Mouse (Mus musculus): ENCODE results near the gene Creld2.

Creld2 gene

DNA sequence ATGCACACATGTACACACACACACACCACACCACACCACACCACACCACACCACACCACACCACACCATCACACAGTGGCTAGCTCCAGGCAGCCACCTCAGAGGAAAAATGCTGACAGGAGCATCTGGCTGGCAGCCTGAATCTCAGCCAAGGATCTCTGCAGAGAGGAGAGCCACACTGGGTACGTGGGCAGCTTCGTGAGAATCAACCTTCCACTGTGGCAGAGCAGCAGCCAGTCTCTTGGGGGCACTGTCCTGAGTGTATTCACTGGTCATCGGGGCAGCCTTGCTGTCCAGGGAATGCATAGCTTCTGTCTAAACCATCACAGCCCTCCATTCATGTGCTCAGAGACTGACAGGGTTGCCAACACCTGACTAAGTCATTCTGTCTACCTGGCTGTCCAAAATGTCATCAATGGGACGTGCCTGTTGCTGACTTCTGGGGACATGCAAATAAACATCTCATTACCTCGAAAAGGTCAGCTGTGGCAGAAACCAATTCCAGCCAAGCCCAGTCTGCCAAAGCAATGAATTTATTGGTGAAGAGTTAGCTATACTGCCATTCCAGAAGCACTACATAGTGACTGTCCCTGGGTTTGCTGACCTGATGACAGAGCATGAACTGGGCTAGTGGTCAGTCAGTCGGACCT, 10.5 kb downstream of the Creld2 start:
- DNase-seq = no peak

GRCm38 (mm10) chr15:88830696-88831095, 11.2 kb downstream of the Creld2 start:
- DNase-seq = no peak

- peak; percentile 82 to 89 for DNase-seq
Observed at GRCm38 (mm10) chr15:88831482-88831881, 12.0 kb downstream of the Creld2 start.

DNA sequence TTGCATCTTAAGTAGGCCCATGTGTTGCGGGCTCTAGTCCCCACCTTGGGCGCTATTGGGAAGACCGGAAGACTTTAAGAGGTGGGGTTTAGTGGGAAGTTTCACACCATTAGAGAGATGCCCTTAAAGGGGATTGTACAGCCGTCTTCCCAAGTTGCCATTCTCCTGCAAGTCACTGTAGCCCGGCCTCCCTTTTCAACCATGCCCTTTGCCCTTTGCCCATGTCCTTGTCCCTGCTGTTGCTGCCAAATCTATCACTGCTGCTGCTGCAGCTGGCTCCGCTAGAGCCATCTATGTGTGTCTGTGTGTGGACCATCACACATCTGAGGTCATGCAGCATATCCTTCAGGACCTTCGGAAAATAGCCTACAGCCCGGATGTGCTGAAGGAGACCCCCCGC, 13.1 kb downstream of the Creld2 start:
- DNase-seq = no peak

- peak; percentile 37 to 55 for DNase-seq
Observed at GRCm38 (mm10) chr15:88836031-88836430, 16.6 kb downstream of the Creld2 start.

DNA sequence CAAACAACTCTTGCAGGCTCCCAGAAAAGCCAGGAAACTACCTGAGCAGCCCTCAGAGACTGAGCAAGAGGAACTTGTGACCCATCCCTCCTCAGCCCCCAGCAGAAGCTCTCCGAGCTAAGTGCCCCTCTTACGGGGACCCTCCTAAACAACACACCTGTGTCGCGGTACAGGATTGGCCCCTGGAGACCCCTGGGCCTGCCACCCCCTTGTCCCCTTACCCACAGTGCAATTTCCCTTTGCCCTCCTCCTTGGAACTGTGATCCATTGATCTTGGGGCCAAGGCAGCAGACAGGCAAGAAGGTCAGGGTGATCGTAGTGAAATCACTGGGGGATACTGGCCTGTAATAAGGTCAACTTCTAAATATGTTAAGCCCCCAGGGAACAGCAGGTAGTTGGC, 17.1 kb downstream of the Creld2 start:
- DNase-seq = no peak

DNA sequence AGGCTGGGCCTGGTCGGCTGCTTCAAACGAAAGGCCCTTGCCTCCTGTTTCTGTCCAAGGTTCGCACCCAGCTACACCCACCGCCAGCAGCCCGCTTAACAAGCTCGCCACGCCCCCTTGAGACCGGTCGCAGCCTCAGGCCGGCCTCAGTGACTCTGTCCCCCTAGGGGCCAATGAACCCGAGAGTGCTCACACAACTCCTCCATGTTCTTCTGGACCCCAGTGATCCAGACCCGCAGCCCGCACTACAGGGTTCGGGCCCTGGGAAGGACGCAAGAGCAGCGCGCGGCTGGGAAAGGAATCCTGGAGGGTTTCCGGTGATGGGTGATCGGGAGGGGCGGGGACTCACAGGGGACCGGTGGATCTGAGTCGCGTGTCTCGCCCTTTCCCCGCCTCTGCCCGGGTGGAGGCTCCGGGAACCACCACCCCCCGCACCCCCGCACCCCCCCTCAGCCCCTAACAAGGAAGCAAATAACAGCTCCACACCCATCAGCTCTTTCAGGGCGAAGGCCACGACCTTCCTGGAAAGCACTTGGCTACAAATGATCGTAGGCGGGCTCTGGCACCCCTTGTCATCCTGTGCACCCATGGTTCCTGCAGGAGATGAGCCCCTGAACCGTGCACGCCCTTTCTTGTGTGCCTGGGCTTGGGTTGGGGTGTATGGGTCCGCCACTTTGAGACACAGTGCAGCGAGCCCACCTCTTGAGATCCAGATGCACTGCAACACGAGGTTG, 17.9 kb downstream of the Creld2 start:
- DNase-seq = peak; percentile 74 to 84

- peak; percentile 54 to 65 for DNase-seq
Observed at GRCm38 (mm10) chr15:88837977-88838376, 18.5 kb downstream of the Creld2 start.

GRCm38 (mm10) chr15:88839271-88839670, 19.8 kb downstream of the Creld2 start:
- peak; percentile 67 to 80 for DNase-seq

GRCm38 (mm10) chr15:88840126-88840525, 20.7 kb downstream of the Creld2 start:
- peak; percentile 56 to 70 for DNase-seq

GRCm38 (mm10) chr15:88841160-88841559, 21.7 kb downstream of the Creld2 start:
- DNase-seq = no peak

DNA sequence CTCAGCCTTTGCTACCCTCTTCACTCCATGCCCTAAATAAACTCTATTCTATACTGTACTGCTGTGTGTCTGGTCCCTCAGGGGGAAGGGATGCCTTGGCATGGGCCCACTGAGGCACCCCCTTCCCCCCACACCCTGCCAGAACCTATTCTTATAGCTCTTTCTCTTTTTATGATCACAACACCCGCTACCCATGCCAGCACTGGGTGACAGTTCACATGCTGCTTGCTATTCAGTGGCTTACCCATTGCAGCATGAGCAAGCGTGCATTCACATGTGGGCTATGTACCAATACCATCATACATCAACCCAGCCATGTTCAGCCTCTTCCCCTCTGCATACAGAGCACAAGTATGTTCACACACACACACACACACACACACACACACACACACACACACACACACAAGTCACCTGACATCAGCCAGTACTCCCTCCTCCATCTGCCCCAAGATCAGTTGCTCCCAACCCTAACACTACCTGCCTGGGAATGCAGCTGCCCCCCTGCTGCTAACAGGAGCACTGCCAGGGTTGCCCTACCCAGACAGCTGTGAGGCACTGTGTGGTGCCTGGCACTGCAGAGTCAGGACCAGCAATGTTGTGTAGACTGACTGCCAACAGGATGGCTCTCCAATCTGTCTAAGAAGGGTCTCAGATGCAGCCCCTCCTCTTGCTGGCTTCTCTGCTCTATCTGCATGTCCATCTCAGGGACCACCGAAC, 22.3 kb downstream of the Creld2 start:
- no peak for DNase-seq

- DNase-seq = no peak
Observed at GRCm38 (mm10) chr15:88842300-88842673, 22.8 kb downstream of the Creld2 start.

DNA sequence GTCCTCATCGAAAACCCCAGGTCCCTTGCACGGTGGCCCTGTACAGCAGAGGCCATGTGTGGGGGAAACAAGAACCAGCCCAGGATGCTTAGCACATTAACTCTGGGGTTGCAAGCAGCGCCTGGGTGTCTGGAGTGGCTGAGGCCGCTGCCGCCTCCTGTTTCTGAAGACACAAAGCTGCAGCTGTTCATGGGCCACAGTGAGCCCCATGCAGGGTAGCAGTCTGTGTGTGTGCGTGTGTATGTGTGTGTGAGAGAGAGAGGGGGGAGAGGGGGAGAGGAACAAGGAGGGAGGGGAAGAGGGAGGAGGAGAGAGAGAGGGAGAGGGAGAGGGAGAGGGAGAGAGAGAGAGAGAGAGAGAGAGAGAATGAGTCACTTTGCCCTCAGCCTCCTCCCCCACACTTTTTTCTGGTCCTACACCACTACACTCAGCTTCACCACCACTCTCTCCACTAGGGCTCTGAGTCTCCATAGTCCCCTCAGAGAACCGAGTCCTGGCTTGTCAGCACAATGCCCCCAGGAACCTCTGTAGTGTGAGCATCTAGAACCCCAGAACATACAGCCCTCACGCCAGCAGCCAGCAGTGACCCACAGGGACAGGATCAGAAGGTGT, 24.1 kb downstream of the Creld2 start:
- peak; percentile 36 to 51 for DNase-seq

- DNase-seq = no peak
Observed at GRCm38 (mm10) chr15:88844966-88845365, 25.5 kb downstream of the Creld2 start.

- DNase-seq = no peak
Observed at GRCm38 (mm10) chr15:88848661-88849060, 29.2 kb downstream of the Creld2 start.

DNA sequence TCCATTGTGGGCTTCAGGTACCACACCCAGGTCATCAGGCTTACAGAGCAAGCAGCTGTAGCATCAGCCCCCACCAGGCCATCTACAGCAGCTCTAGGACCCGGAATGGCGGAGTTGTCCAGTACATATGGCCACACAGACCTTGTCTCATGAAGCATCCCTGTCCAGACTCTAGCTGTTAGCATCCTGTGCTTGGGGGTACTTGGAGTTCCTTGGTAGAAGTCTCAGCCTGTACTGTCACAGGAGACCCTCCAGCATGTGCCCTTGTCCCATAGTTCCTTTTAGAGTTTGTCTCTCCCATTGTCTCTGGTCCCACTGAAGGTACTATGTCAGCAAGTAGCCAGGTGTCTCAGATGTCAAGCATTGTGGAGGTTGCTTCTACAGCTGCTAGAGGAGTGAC, 30.2 kb downstream of the Creld2 start:
- no peak for DNase-seq

- peak; percentile 53 to 69 for DNase-seq
Observed at GRCm38 (mm10) chr15:88850146-88850826, 30.8 kb downstream of the Creld2 start.

GRCm38 (mm10) chr15:88851076-88851475, 31.6 kb downstream of the Creld2 start:
- peak; percentile 56 to 77 for DNase-seq

- DNase-seq = peak; percentile 66 to 78
Observed at GRCm38 (mm10) chr15:88851507-88852149, 32.2 kb downstream of the Creld2 start.

- DNase-seq = no peak
Observed at GRCm38 (mm10) chr15:88853106-88853505, 33.7 kb downstream of the Creld2 start.

Measured in kidney, postnatal 4 days (tissue).